Mouse (Mus musculus) lung, postnatal 0 days (tissue): ENCODE results near the gene Naxe.

ENCODE experiments used
- CTCF ChIP-seq: IDR thresholded peaks from 2 replicates; pipeline ENCODE4 v1.5.1; 2016; ENCODE audit warnings: antibody characterized with exemption, mild to moderate bottlenecking
- EP300 ChIP-seq: IDR thresholded peaks from 2 replicates; pipeline ENCODE4 v1.6.1; 2016; ENCODE audit warnings: antibody characterized with exemption, mild to moderate bottlenecking, control low read depth

GRCm38 (mm10) chr3:88097666-88098065 lies 39.4 kb upstream of the Naxe start:
- no peak for TF ChIP-seq CTCF
- TF ChIP-seq EP300, result no peak
